Mouse (Mus musculus) bone marrow, adult 2 months (tissue): Measurements from ENCODE around the gene Tmc7.

Experiments
- CTCF ChIP-seq: fragments of 200-500 bp; IDR thresholded peaks from 2 replicates; pipeline ENCODE4 v1.5.1; 2011; ENCODE audit warnings: low read length, control low read depth; ENCODE audit not compliant: control insufficient read depth, insufficient read depth
- POLR2A ChIP-seq: fragments of 200-500 bp; IDR thresholded peaks from 2 replicates; pipeline ENCODE4 v1.6.1; 2011; ENCODE audit warnings: low read depth, mild to moderate bottlenecking, control low read depth, low read length, borderline replicate concordance; ENCODE audit not compliant: control insufficient read depth

DNA sequence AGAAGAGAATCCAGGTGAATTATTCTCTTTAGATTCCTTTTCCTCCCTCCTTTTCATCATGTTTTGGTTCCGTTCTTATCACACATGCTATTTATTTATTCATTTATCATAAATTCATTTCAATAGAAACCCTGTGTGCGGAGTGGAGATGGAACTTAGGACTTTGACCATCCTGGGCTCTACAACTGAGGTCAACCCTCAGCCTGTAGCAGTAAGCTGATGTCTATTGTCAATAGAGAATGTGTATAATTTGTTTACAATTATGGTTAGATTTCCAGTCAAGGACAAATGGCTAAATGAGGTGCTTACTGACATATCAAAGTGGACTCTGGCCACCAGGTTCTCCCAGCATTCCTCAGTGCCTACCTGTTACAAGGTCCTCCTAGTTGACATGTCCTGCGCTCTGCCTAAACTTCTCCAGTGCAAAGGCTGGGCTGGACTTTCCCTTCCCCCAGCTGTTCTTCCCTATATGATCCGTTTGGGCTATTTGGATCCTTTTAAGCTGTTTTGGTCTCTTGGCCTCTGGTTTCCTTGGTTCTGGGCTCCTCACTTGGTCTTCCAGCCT lies 26.7 kb upstream of the Tmc7 start:
- TF ChIP-seq CTCF (no peak), POLR2A (no peak)
